Mouse (Mus musculus) ovary, adult 18-20 months (tissue): ENCODE measurements around the gene Abcc12.

ENCODE experiments used
- DNase-seq: peaks from one replicate; pipeline ENCODE4 v3.0.0; 2022; ENCODE audit warnings: low spot score, mixed read lengths

Gene Abcc12

DNA sequence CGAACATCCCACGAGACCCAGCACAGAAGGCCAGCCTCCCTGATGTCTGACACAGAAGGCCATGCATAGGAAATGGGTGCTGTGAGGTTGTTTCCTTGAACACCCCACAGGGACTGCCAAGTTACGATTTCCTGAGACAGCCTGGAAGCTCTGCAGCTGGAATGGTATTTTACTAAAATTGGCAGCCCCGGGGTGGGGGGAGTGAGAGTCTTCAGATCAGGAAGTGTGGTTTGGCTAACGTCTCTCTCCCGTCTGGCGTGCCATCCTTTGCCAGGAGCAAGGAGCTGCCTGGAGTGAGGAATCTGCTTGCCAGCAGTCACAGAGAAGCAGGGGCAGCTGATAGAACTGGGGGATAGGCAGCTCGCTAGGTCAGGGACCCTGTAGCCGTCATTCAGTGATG lies 2.4 kb downstream of the Abcc12 start:
- DNase-seq: peak; percentile 18

GRCm38 (mm10) chr8:86577547-86577946 lies 2.9 kb downstream of the Abcc12 start:
- DNase-seq: no peak

GRCm38 (mm10) chr8:86563674-86564073 lies 16.8 kb downstream of the Abcc12 start:
- no peak for DNase-seq

DNA sequence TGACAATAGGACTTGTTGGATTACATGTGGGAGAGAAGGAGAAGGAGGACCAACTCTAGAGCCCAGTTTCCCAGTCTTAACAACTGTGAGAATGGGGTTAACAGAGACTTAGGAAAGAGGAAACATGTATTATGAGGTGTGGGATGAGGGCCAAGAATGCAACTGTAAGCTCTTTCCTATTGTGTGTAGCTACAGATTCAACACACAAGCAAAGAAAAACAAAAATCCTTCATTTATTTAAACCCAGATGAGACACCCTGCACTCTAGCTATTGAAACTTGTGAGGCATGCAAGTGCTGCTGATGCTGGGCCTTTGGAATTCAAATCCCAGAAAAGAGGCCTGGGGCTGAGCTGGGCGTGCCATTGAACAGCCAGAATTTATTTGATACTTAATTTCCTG lies 18.7 kb downstream of the Abcc12 start:
- DNase-seq: no peak

- no peak for DNase-seq
Observed at GRCm38 (mm10) chr8:86560688-86561065, 19.8 kb downstream of the Abcc12 start.

- no peak for DNase-seq
Observed at GRCm38 (mm10) chr8:86559947-86560687, 20.4 kb downstream of the Abcc12 start.

DNA sequence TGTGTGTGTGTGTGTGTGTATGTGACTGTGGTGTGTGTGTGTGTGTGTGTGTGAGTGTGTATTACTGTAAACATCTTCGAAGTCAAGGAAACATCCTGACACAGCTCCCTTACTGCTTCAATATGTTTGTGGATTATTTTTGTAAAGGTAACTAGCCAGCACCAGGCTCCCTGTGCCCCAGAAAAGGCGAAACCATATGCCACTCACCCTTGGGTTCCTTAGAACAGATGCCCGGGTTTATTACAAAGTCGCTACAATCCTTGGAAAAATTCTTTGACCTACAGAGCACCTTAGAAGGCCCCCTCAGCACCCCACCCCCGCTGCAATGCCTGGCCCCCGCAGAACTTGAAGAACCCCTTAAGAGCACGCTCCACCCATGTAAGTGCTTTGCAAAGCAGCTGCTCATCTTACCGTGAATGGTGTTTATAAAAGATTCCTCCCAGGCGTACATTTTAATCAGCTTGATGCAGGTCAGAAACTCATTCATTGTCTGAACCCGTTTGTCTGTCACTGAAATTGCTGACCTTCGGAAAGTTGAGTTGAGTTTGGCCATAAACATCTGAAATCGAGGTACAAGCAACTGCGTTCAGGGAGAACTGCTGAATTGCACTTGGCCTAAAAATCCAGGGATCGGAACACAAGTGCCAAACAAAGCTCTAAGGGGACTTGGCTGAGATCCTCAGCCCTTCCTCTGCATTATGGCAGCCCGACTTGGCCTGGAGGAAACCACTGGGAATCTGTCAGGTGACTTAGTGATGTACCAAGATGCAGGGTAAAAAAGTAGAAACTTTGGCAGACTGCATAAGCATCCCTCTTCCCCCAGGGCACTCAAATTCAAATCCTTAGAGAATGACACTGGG lies 23.1 kb downstream of the Abcc12 start:
- DNase-seq: no peak

- no peak for DNase-seq
Observed at GRCm38 (mm10) chr8:86555564-86555963, 24.9 kb downstream of the Abcc12 start.

GRCm38 (mm10) chr8:86554220-86554891 lies 26.1 kb downstream of the Abcc12 start:
- no peak for DNase-seq

- no peak for DNase-seq
Observed at GRCm38 (mm10) chr8:86550516-86550915, 30.0 kb downstream of the Abcc12 start.

DNA sequence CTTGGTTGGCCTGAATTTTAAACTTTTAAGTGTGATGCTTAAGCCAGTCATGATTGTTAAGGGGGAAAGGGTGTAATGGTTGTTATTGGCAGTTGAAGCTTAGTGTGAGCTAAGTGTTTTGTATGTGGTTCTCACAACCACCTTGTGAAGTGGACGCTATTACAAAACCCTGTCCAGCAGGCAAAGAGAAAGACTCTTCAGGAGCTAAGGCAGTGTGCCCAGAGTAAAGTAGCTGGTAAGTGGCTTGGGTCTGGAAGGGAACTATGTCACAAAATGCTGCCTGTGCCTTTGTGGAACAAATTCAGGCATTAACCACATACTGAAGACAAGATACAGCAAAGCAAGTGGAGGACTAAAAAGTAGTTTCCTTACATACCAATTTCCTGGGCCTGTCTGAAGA lies 34.5 kb downstream of the Abcc12 start:
- no peak for DNase-seq

DNA sequence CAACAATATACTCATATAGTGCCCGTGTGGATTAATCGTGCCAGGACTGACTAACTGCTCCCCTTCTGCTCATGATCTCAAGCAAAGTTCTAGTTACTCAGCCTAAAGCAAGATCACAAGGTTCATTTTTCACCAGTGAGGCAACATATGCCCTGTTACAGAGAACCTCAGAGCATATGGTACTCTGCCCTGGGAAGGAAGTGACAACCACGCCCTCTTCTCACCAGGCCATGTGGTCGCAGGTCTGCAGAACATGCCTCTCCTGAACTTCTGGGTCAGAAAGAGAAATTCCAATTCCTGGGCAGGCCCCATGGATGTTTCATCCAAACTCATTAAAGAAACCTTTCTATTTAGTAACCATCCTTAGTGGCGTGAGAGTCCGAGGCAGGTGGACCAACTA lies 39.6 kb downstream of the Abcc12 start:
- no peak for DNase-seq

GRCm38 (mm10) chr8:86540376-86540775 lies 40.1 kb downstream of the Abcc12 start:
- no peak for DNase-seq

GRCm38 (mm10) chr8:86536663-86536987 lies 43.9 kb downstream of the Abcc12 start:
- DNase-seq: no peak

- peak; percentile 20 for DNase-seq
Observed at GRCm38 (mm10) chr8:86535791-86536662, 44.5 kb downstream of the Abcc12 start.

- DNase-seq: no peak
Observed at GRCm38 (mm10) chr8:86535068-86535560, 45.4 kb downstream of the Abcc12 start.

DNA sequence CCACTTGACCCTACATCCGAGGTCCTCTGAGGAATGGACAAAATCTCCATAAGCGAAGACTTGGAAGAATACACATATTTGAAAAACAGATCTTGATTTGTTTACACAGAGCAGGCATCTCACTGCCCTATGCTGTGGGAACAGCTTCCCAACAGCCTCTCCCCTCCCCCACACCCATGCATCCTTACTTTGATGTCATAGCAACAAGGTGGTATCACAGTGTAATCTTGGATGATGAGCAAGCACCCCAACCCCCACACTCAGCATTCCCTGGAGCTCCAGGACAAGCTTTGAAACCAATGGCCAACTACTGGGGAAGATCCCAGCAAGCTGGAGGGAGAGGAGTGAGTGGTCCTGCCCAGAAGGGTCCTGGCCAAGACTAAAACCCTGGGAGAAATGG lies 50.8 kb downstream of the Abcc12 start:
- DNase-seq: no peak

DNA sequence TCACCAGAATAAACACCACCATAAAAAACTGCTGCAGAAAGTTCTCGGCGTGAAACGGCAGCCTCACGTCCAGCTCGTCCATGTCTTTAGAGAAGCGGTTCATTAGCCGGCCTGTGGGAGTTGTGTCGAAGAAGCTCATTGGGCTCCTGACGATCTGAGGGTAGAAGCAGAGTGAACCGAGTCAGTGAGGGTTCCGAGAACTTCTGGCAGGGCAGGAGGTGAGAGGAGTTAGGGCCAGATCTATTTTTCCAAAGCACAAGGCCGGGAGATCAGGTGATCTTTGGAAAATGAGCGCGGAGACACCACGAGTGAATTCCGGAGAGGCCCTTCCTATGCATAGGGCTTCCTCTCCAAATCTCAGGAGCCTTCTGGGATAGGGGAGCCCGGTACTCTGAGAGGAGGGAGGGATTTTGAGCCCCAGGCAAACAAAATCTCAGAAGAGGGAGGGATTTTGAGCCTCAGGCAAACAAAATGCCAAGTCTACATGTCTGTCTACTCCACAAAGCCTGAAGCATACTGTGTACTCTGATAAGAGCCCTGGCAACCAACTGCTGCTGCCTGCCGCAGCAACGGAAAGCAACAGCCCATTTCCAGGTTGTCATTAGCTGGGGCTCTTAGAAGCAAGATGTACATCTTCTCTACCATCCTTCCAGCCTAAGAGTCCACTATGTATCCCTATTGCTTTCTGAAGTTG lies 53.0 kb downstream of the Abcc12 start:
- DNase-seq: no peak

GRCm38 (mm10) chr8:86526808-86527207 lies 53.7 kb downstream of the Abcc12 start:
- DNase-seq: no peak

GRCm38 (mm10) chr8:86514203-86514602 lies 66.3 kb downstream of the Abcc12 start:
- no peak for DNase-seq

DNA sequence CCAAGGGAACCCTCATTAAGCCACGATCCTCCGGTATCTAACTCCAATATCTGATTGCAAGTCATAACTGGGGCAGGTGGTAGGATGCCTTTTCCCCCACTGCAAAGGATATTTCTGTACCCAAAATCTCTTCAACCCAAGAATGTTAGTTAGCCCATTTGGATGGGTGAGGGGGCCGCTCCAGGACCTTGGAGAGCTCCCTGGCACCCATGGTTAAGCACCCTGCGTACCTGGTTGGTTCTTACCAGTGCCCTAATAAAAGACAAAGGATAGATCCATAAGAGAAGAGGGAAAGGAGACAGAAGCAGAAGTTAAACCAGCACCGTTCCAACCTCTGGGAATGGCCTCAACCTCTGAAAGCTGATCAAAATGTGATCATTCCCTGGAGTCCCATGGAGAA lies 67.6 kb downstream of the Abcc12 start:
- no peak for DNase-seq
